Mouse (Mus musculus): ENCODE data around the gene Ccr10.
A peak's percentile ranks its signal among the peaks of the same experiment; 100 is the strongest.

The Ccr10 gene

DNA sequence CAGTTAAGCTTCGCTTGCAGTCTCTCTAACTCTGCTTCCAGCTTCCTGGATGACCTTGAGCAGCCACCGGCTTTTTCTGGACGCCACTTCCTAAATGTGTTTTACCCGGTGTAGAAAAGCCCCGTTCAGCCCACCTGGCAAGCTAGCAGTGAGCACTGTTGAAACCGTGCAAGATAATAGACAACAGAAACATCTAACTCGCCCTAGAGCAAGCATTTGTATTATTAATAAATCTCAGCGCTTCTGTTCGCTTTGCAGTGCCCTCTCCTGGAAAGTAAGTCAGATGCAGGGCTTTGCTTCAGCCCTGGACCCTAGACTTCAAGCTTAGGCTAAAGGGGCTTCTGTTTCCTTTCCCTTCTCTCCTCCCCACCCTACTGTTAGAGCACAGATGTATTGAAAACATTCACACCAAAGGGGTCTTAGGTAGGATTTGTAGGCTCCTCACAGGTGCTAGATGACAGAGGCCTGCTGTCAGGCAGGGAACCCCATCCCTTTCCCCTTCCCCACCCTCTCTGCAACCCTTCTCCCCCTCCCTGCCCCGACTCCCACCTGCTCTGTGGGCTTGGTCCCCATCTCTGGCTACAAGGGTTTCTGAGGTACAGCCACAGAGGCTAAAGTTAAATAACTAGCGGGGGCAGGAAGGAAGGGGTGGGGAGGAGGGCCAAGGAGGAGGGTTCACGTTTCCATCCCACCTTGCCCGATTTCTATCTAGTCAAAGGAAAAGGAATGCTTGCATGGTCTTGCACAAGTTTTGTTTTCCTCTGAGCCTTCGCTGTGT is at the start of gene Ccr10:
Ccr10 (minus strand) TSS at position 593 of the 778 bp plus-strand sequence.
- DNase-seq: peak; percentile 51

DNA sequence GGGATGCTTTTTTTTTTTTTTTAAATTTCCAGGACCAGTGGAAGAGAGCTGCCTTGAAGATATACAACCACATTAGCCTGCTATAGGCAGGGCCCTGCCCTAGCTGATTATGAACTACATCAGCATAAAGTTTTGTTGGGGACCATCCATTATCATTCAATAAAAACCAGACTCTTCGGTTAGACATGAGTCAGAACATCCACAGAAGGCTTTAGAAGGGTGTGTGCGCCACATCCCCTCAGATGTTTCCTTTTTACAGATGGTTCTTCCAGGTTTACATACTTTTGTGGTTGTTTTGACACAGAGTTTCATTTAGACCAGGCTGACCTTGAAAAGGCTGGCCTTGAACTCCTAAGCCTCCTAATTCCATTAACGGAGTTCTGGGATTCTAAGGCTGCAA is 49.1 kb upstream of the Ccr10 start:
- no peak for DNase-seq

GRCm38 (mm10) chr11:101221306-101221986 is 46.2 kb upstream of the Ccr10 start:
- no peak for DNase-seq

GRCm38 (mm10) chr11:101220853-101221252 is 45.6 kb upstream of the Ccr10 start:
- no peak for DNase-seq

DNA sequence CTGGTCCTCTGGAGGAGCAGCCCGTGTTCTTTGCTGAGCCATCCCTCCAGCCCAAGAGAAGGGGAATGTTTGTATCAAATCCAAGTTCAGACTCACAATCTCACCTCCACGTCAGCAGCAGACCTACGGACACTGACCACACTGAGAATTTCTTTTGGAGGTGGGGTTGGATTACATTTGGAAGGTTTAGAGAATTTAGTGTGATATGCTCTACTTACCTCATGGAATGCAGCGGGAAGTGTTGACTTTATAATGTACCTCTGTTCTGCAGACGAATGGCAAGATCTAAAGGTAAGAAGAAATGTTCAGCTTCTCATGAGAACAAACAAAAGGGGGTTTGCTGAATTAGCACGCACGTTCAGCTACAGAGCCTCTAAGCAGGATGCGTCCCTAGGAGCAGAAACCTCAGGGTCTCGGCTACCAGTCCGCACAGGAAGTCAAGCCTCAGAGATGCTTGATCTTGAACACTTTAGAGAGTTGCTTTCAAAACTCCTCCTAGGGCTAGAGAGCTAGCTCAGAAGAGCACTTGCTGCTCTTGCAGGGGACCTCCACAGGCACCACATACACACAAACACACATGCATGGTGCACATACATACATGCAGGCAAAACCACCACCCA is 43.3 kb upstream of the Ccr10 start:
- no peak for DNase-seq

GRCm38 (mm10) chr11:101216936-101217335 is 41.7 kb upstream of the Ccr10 start:
- DNase-seq: no peak

DNA sequence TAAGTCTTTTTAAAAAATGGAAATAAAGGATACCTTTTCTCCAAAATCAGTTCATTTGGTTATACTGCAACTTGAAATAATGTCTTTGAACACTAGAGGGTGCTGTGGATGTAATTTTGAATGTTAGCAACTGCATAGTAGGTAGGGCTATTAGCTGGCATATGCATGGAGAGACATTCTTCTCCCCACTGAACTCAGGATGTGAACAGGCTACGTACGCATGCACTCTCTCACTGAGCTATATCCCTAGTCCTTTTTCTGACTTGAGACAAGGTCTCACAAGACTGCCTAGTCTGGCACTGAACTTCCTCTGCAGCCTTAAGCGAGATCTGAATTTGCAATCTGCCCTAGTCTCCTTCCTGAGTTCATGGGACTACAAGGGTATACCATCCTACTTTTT is 36.7 kb upstream of the Ccr10 start:
- DNase-seq: peak; percentile 78

- DNase-seq: peak; percentile 58
Measured at GRCm38 (mm10) chr11:101200986-101201385, 25.7 kb upstream of the Ccr10 start.

DNA sequence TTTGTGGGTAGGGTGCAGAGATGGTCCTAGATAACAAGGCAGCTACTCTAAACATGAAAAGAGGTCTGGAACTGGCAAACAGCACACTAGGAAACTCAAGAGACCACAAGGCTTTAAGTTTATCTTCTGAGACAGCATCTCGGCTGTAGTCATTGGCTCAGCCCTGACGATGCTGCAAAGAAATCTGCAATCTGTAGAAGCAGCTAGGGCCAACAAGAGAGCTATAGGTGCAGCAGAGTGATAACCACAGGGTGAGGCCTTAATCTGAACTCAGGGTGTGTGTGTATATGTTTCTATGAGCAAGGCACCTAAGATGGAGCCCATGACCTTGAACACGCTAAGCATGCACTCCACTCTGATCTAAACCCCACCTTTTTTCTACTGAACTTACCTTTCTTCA is 24.3 kb upstream of the Ccr10 start:
- DNase-seq: no peak

DNA sequence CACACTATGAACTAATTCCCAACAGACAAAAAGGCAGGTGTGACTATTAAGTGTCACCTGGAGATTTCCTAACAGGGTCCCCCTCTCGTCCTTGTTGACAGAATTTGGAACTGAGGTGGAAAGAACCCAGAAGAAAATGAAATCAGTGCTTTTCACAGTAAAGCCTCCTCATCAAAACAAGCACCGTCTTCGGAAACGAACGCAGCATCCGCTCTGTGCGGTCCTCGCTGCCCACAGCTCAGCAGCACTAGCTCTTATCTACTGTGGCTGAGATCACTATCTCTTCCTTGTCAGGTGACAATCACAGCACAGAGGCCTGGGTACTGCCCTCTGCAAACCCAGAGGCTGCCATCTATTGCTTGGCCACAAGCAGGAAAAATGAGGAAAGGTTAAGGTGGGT is 20.9 kb upstream of the Ccr10 start:
- DNase-seq: no peak

DNA sequence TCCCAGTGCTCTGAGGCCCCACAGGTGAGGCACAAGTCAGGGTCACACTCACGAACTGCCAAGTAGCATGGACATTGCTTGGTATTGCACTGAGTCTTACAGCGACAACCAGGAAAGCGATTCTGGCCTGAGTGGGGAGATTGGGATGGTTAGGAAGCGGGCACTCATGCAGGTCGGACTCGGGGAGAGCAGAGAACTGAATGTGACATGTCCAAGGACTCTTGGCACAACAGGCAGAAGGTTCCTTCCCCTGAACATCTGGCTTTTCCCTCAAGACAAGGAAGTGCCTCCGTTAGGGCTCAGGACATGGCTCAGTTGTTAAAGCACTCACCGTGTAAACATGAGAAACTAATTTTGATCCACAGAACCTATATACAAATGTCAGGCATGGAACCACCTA is 20.3 kb upstream of the Ccr10 start:
- DNase-seq: no peak

DNA sequence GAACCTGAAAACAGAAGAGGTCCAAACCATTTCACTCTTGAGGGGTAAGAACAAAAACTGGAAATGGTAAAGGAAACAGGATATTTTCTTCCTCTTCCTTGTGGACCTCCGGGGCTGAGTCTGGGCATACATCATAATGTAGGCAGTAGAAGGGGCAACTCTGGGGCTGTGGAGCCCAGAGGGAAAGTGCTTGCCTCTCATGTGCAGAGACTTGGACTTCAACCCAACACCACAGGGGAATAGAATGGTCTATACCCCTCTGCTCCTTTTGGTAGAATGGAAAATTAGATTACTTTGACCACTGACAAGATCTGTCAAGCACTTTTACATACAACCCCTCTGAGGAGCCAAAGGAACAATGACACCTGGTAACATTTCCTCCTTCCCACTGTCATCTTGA is 19.9 kb upstream of the Ccr10 start:
- DNase-seq: no peak

DNA sequence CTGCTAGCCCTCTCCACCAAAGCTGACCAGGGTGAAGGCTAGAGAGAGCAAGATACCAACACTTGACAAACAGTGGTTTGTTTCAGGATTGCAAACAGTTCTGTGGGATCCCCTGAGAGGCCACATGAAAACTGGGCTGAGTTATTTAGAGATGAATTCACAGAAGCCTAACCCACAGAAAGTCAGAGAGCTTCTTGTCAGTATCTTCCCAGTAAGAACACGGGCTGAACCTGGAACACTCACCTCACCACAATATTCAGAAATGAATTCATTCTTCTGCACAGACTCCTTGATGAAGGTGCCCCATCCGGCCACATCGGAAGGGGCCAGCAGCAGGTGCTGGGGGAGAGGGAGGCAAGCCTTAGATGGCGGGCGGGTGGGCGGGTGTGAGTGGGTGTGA is 19.4 kb upstream of the Ccr10 start:
- no peak for DNase-seq

GRCm38 (mm10) chr11:101194137-101194536 is 18.9 kb upstream of the Ccr10 start:
- no peak for DNase-seq

GRCm38 (mm10) chr11:101193076-101193475 is 17.8 kb upstream of the Ccr10 start:
- DNase-seq: no peak

GRCm38 (mm10) chr11:101192646-101193045 is 17.4 kb upstream of the Ccr10 start:
- no peak for DNase-seq

DNA sequence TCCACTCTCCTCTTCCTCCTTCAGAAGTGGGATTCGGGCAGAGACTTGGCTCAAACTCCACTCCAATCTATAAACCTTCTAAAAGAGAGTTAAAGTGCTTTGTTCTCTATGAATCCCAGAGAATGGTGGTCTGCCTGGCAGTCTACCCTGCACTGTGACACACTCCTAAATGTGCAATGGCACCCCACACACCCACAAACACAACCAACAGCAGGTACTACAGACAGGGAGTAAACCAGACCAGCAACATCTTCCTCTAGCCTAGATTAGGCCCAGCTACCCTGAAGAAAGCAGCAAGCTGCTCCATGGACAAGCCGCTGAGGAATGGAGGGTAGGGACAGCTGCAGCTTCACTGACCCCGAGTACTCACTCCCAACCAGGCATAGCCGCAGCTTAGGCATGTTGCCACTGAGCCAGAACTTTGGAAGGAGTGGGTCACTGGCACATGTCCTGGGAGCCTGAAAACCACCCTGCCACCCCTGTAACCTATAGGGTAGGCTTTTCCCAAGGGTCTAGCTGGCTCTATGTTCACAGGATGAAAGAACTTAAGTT is 16.8 kb upstream of the Ccr10 start:
- DNase-seq: no peak

DNA sequence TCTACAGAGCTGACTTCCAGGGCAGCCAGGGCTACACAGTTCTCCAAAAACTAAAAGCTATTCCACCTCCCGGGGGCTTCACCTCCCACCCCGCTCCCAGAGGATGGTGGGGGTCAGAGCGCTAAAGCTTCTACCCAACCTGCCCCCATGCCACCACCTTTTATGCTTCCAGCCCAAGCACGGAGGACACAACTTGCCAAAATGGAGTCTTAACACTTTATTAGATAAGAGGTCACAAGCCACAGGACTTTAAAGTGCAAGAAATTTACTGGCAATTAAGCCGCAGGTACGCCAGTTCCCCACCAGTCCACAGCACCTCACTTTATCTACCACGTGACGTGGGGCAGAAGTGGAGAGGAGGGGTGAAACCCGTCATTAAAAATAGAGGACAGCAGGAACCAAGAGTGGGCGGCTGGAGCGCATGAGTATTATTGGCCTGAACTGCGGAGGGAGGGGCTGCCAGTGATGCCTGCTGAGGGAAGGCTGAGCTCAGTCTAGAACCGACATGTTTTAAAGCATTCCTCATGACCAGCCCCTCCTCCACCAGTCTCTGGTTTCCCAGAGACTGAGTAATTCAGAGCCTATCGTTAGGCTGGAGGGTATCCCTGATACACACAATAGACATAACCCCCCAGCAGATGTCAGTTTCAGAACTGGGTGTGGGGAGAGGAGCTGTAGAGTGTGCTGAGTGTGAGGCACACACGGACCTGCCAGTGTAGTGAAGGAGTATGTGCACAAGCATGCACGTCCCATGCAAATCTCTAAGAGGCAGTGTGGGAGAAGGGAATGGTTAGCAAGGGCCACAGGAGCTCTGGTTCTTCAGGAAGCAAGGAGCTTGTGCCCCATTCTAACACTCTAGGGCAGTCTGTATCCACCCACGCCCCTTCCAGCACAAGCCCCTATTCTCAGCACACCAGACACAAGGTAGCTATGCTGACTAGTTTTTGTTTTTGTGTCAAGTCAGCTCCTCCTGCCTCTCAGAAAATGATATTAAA is 16.0 kb upstream of the Ccr10 start:
- DNase-seq: no peak

GRCm38 (mm10) chr11:101190181-101190912 is 15.1 kb upstream of the Ccr10 start:
- DNase-seq: no peak

GRCm38 (mm10) chr11:101189495-101190180 is 14.4 kb upstream of the Ccr10 start:
- peak; percentile 88 for DNase-seq

DNA sequence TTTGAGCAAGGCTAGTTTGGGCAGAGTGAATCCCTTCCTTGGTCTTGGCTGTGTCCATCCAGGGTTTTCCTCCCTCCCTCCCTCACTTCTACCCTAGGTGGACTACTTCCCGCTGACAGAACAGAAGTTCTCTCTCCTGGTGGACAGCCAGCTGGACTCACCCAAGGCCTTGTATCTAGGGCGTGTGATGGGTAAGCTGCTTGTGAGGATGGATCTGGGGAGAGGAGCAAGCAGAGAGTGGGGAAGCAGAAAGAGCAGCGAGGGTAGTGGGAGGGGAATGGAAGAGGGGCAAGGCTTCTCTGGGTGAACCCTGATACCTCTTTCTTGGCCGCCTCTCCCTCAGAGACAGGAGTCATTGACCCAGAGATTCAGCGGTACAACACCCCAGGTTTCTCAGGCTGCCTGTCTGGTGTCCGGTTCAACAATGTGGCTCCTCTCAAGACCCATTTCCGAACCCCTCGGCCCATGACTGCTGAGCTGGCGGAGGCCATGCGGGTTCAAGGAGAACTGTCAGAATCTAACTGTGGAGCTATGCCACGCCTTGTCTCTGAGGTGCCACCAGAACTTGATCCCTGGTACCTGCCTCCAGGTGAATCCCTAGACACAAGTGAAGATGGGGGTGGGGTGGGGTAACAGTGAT is 13.0 kb upstream of the Ccr10 start:
- no peak for DNase-seq

Measured in lung, postnatal 10 days (tissue).